Mouse (Mus musculus): ENCODE results near the gene Nub1.
A peak's percentile ranks its signal among the peaks of the same experiment; 100 is the strongest.
"Not testable (repeated sequence)": the region's sequence is repeated elsewhere in the genome, so short reads cannot be mapped to it uniquely, and the experiment has no call there.

Nub1 gene

GRCm38 (mm10) chr5:24685366-24686093 is at the start of gene Nub1:
Gene Nub1 (plus strand): TSS chr5:24685532.
- peak; percentile 99 for DNase-seq (ENCODE audit: low spot score in 2 of 2)

GRCm38 (mm10) chr5:24636987-24637386 is 48.3 kb upstream of the Nub1 start:
- DNase-seq (ENCODE audit: low spot score in 2 of 2), result no peak

GRCm38 (mm10) chr5:24638131-24638530 is 47.2 kb upstream of the Nub1 start:
- DNase-seq (ENCODE audit: low spot score in 2 of 2), result no peak

GRCm38 (mm10) chr5:24639081-24639480 is 46.3 kb upstream of the Nub1 start:
- no peak for DNase-seq (ENCODE audit: low spot score in 2 of 2)

- no peak for DNase-seq (ENCODE audit: low spot score in 2 of 2)
These were observed 39.9 kb upstream of the Nub1 start for GRCm38 (mm10) chr5:24645454-24645853.

- no peak for DNase-seq (ENCODE audit: low spot score in 2 of 2)
These were observed 36.1 kb upstream of the Nub1 start for GRCm38 (mm10) chr5:24649231-24649630.

GRCm38 (mm10) chr5:24649701-24650100 is 35.6 kb upstream of the Nub1 start:
- DNase-seq (ENCODE audit: low spot score in 2 of 2), result no peak

- DNase-seq (ENCODE audit: low spot score in 2 of 2), result no peak
These were observed 34.0 kb upstream of the Nub1 start for GRCm38 (mm10) chr5:24651356-24651755.

- DNase-seq (ENCODE audit: low spot score in 2 of 2), result peak; percentile 79 to 86
These were observed 33.3 kb upstream of the Nub1 start for GRCm38 (mm10) chr5:24651768-24652752.

- DNase-seq (ENCODE audit: low spot score in 2 of 2), result no peak
These were observed 32.6 kb upstream of the Nub1 start for GRCm38 (mm10) chr5:24652780-24653179.

GRCm38 (mm10) chr5:24654491-24654890 is 30.8 kb upstream of the Nub1 start:
- DNase-seq (ENCODE audit: low spot score in 2 of 2), result no peak

GRCm38 (mm10) chr5:24657113-24657512 is 28.2 kb upstream of the Nub1 start:
- DNase-seq (ENCODE audit: low spot score in 2 of 2), result peak in 1 of 2 experiments; percentile 36

- DNase-seq (ENCODE audit: low spot score in 2 of 2), result no peak
These were observed 25.5 kb upstream of the Nub1 start for GRCm38 (mm10) chr5:24659708-24660423.

- no peak for DNase-seq (ENCODE audit: low spot score in 2 of 2)
These were observed 23.9 kb upstream of the Nub1 start for GRCm38 (mm10) chr5:24661457-24661856.

GRCm38 (mm10) chr5:24674238-24674637 is 11.1 kb upstream of the Nub1 start:
- DNase-seq (ENCODE audit: low spot score in 2 of 2), result peak; percentile 64 to 83

- DNase-seq (ENCODE audit: low spot score in 2 of 2), result no peak
These were observed 3.9 kb upstream of the Nub1 start for GRCm38 (mm10) chr5:24681436-24681835.

- DNase-seq (ENCODE audit: low spot score in 2 of 2), result peak in 1 of 2 experiments; percentile 39
These were observed 560 bp upstream of the Nub1 start for GRCm38 (mm10) chr5:24684578-24685365.

GRCm38 (mm10) chr5:24686176-24686575 is 844 bp downstream of the Nub1 start:
- no peak for DNase-seq (ENCODE audit: low spot score in 2 of 2)

GRCm38 (mm10) chr5:24686671-24687420 is 1.5 kb downstream of the Nub1 start:
- not testable (repeated sequence) for DNase-seq (ENCODE audit: low spot score in 2 of 2)

GRCm38 (mm10) chr5:24687696-24688095 is 2.4 kb downstream of the Nub1 start:
- no peak for DNase-seq (ENCODE audit: low spot score in 2 of 2)
